Mouse (Mus musculus) forebrain, postnatal 0 days (tissue): ENCODE data around the gene Dot1l. TPM values are rescaled to one million over a fixed set of nuclear protein-coding genes. Genes with fewer than 3 reads are reported as not detected.

ENCODE experiments used
- ATAC-seq: fragments of 200-750 bp; cut with Nextera tagmentation; 2 replicates; pipeline ENCODE4 v1.8.0; 2017; ENCODE audit warnings: mild to moderate bottlenecking, moderate library complexity
- DNase-seq: peaks from one replicate; pipeline ENCODE4 v3.0.0-alpha.2; 2015
- H3K27ac ChIP-seq: fragments of 300-500 bp; sonication (generic); 2 replicates; pipeline ENCODE4 v1.5.1; 2014; ENCODE audit warnings: low read depth, mild to moderate bottlenecking, antibody characterized with exemption, low read length, moderate library complexity, mixed read lengths
- H3K27me3 ChIP-seq: fragments of 300-500 bp; sonication (generic); 2 replicates; pipeline ENCODE4 v1.6.1; 2014; ENCODE audit warnings: mild to moderate bottlenecking, low read length, mixed read lengths; ENCODE audit not compliant: insufficient read depth
- H3K36me3 ChIP-seq: fragments of 300-500 bp; sonication (generic); 2 replicates; pipeline ENCODE4 v1.6.1; 2014; ENCODE audit warnings: mild to moderate bottlenecking, moderate library complexity; ENCODE audit not compliant: insufficient read depth
- H3K4me1 ChIP-seq: fragments of 300-500 bp; sonication (generic); 2 replicates; pipeline ENCODE4 v1.6.1; 2014; ENCODE audit warnings: antibody characterized with exemption; ENCODE audit not compliant: insufficient read depth
- H3K4me2 ChIP-seq: fragments of 300-500 bp; sonication (generic); 2 replicates; pipeline ENCODE4 v1.6.1; 2014; ENCODE audit warnings: low read depth, mild to moderate bottlenecking, moderate library complexity
- H3K4me3 ChIP-seq: fragments of 300-500 bp; sonication (generic); 2 replicates; pipeline ENCODE4 v1.5.1; 2014; ENCODE audit warnings: low read depth, low read length, mixed read lengths
- H3K9ac ChIP-seq: fragments of 300-500 bp; sonication (generic); 2 replicates; pipeline ENCODE4 v1.6.1; 2014; ENCODE audit warnings: mild to moderate bottlenecking
- H3K9me3 ChIP-seq: fragments of 300-500 bp; sonication (generic); 2 replicates; pipeline ENCODE4 v1.6.1; 2016; ENCODE audit warnings: low read length
- CTCF ChIP-seq: sonication (generic); IDR thresholded peaks from 2 replicates; pipeline ENCODE4 v1.5.1; 2016; ENCODE audit warnings: antibody characterized with exemption, control low read depth, low read depth
- WGBS: fragments of 180-500 bp; shearing (Covaris S2); extraction: QIAGEN DNeasy Blood & Tissue Kit; methylation state at CpG from one replicate; pipeline ENCODE4 v1.1.7; 2014; 5-methylcytosine and 5-hydroxymethylcytosine counted together
- polyA plus RNA-seq: library from polyadenylated mRNA; unstranded; fragments of >200 nt; fragmentation: Nextera tagmentation; extraction: Ambion mirVana; gene quantifications from 2 replicates; pipeline ENCODE4 v1.2.1, GENCODE M21; 2015
- total RNA-seq: library from RNA; depleted of rRNA; stranded (reverse); fragments of >200 nt; gene quantifications from 2 replicates; pipeline ENCODE4 v1.2.3, GENCODE M21; 2014

Dot1l gene
- total and polyA plus RNA-seq, 2 experiments from 2014 or later = 8.5 to 15.9 TPM

DNA sequence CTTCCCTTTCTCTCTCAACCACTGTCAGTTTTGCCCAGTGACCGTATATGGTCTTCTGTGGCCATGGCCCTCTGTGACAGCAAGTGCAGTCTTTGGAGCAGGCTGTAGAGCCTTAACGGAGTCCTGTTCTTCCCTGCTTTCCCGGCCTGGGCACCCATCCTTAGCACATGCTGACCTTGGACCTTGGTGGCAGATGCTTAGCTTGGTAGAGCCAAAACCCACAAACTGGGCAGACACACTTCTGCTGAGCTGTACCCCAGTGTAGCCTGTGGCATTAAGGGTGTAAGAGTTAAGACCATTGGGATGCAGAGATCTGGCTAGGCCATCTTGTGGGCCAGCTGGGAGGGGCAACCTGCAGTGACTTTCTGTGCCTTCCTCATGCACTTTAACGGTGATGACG, 18.8 kb downstream of the Dot1l start:
- Histone ChIP-seq H3K36me3 (peaks cover 95% of the 10 kb centered on the region), H3K4me3 (no peak overlapping the region), H3K9me3 (no peaks in the 10 kb centered on the region), H3K9ac (peak overlapping the region; percentile 22; the same call in 1 of the 2 replicates), H3K4me1 (peaks cover 6% of the 10 kb centered on the region; the same call in 1 of the 2 replicates), H3K27me3 (no peaks in the 10 kb centered on the region), H3K27ac (peak overlapping the region; percentile 85), H3K4me2 (no peak overlapping the region)
- TF ChIP-seq CTCF = no peak
- WGBS = 89% methylated on average over 5 of the region's 5 CpGs
- DNase-seq (no peak), ATAC-seq (no peak)

DNA sequence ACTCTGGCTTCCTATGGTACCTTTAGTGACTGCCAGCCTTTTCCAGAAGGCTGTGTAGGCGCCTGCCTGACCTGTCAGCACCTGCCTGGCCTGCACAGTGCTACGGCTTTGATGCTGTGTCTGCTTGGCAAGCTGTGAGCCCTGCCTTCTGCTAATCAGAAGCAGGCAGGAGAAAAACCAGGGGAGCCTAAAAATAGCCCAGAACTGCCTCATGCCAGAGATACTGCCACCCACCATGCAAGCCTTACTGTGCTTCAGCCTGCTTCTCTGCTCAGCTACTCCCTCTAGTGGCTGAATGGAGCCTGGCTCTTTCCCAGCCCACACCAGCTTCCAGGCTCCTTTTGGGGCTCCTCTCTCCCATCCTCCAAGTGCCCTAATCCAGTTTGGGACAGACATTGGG, 19.5 kb downstream of the Dot1l start:
- no peak overlapping the region for H3K4me3 ChIP-seq
- 23% methylated on average over 2 of the region's 2 CpGs for WGBS
- no peaks in the 10 kb centered on the region for H3K9me3 ChIP-seq
- TF ChIP-seq CTCF = peak; percentile 95
- peaks cover 6% of the 10 kb centered on the region; the same call in 1 of the 2 replicates for H3K4me1 ChIP-seq
- no peak overlapping the region for H3K4me2 ChIP-seq
- peak; percentile 87 for DNase-seq
- no peaks in the 10 kb centered on the region for H3K27me3 ChIP-seq
- H3K9ac ChIP-seq = peak overlapping the region; percentile 22; the same call in 1 of the 2 replicates
- peak; percentile 97 for ATAC-seq
- peaks cover 97% of the 10 kb centered on the region for H3K36me3 ChIP-seq
- peak overlapping the region; percentile 85 for H3K27ac ChIP-seq

DNA sequence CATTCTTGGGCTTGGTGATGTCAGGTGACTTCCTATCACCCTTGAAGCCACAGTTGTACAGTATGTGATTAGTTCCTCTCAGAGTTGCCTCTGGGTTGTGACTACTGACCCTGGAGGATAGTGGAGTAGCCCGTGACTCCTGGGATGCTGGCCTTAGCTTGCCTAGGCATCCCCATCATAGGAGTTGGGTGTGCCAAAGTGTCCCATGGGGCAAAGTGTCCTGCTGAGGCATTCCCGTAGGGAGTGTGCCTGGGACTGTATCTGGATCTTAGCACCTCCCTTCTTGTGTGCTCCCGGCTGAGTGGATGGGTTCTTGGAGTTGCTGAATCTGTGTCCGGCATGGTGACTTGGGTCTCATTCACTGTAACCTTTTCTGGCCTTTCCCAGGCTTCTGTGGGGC, 20.0 kb downstream of the Dot1l start:
- TF ChIP-seq CTCF = no peak
- Histone ChIP-seq H3K4me1 (peaks cover 6% of the 10 kb centered on the region; the same call in 1 of the 2 replicates), H3K27me3 (no peaks in the 10 kb centered on the region), H3K9ac (no peak overlapping the region), H3K9me3 (no peaks in the 10 kb centered on the region), H3K4me2 (no peak overlapping the region), H3K27ac (peak overlapping the region; percentile 85; the same call in 1 of the 2 replicates), H3K4me3 (no peak overlapping the region), H3K36me3 (peaks cover 97% of the 10 kb centered on the region)
- ATAC-seq = peak; percentile 10; the same call in 1 of the 2 replicates
- WGBS = 90% methylated on average over 4 of the region's 4 CpGs
- no peak for DNase-seq

DNA sequence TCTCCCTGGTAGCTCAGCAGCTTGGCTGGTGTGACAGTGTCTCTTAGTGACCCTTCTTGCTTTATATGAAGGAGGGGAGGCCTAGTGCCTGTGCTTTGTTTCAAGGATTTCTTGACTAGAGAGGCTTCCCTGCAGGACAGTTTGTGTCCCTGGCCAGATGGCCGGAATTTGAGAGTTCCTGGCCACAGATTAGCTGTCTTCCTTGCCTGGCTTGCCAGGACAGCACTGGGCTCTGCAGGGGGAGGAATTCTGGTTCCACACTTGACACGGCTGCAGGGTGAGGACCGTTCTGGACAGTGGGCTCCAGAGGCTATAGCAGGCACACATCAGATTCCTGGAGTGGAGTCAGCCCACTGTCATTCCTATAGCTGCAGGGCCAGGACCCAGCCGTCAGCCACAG, 20.7 kb downstream of the Dot1l start:
- H3K4me2 ChIP-seq = no peak overlapping the region
- no peak for TF ChIP-seq CTCF
- no peaks in the 10 kb centered on the region for H3K27me3 ChIP-seq
- WGBS = 96% methylated on average over 4 of the region's 4 CpGs
- no peaks in the 10 kb centered on the region for H3K9me3 ChIP-seq
- no peak overlapping the region for H3K9ac ChIP-seq
- peaks cover 97% of the 10 kb centered on the region for H3K36me3 ChIP-seq
- no peak for ATAC-seq
- no peak for DNase-seq
- no peak overlapping the region for H3K4me3 ChIP-seq
- H3K27ac ChIP-seq = no peak overlapping the region
- peaks cover 6% of the 10 kb centered on the region; the same call in 1 of the 2 replicates for H3K4me1 ChIP-seq

DNA sequence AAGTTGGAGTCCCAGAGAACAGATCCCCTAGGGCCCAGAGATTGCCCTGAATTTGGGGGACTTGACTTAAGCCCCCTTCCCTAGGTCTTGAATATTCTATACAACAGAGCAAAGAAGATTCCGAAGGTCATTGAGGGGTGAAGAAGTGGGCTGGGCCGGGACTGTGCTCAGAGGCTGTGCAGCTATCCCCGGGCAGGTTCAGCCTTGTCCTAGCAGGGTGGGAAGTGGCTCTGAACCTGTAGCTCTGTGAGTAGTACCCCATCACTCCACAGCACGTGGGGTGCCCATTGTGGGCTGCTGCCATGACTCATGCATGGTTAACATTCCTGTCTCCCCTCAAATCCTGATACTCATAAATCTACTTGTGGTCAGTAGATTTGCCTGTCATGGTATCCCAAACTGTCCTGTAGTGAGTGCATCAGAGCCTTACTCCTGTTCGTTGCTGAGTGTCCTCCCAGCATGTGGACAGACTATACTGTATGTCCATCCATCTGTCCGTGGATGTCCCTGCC, 21.4 kb downstream of the Dot1l start:
- H3K27me3 ChIP-seq = no peaks in the 10 kb centered on the region
- no peak for ATAC-seq
- H3K27ac ChIP-seq = no peak overlapping the region
- H3K4me2 ChIP-seq = no peak overlapping the region
- no peak for DNase-seq
- H3K36me3 ChIP-seq = peaks cover 97% of the 10 kb centered on the region
- WGBS = 95% methylated on average over 6 of the region's 6 CpGs
- TF ChIP-seq CTCF = no peak
- H3K9ac ChIP-seq = no peak overlapping the region
- H3K9me3 ChIP-seq = no peaks in the 10 kb centered on the region
- H3K4me3 ChIP-seq = no peak overlapping the region
- H3K4me1 ChIP-seq = peaks cover 6% of the 10 kb centered on the region; the same call in 1 of the 2 replicates

DNA sequence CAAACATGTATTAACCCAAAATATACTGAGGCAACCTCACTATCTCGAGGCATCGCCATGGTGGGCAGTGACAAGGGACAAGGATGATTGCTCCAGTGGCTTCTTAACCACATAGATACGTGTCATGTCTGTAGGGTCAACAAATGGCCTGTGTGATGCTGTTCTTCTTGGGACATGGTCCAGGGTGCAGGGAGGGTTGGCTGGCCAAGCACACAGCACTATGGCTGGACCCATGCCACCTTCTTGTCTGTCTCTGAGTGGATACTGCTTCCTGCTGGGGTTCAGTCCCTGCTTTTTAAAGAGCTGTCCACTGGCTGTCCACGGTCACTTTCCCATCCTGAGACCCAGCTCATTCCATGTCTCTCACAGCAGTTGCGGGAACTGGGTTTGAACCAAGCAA, 22.1 kb downstream of the Dot1l start:
- Histone ChIP-seq H3K9me3 (no peaks in the 10 kb centered on the region), H3K9ac (no peak overlapping the region), H3K4me1 (peaks cover 6% of the 10 kb centered on the region; the same call in 1 of the 2 replicates), H3K27me3 (no peaks in the 10 kb centered on the region), H3K4me2 (no peak overlapping the region), H3K27ac (no peak overlapping the region), H3K4me3 (no peak overlapping the region), H3K36me3 (peaks cover 97% of the 10 kb centered on the region)
- ATAC-seq = no peak
- DNase-seq = no peak
- no peak for TF ChIP-seq CTCF
- 88% methylated on average over 5 of the region's 5 CpGs for WGBS

DNA sequence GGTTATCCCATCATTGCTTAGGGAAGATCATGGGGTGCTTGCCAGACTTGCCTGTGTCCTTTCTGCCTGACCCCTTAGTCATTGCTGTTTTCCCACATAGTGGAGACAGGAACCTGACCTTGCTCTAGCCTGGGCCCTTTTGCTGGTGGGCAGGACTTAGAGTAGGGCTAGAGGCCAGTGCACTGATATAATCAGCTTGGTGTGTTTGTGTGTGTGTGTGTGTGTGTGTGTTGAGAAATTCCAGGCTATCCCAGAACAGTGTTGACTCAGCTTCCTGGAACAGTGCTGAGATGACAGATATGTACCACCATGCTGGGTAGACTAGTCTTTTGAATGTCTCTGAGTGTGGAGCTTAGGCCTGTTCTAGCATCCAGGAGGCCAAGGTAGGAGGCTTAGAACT, 24.6 kb downstream of the Dot1l start:
- Histone ChIP-seq H3K4me1 (no peaks in the 10 kb centered on the region), H3K36me3 (peaks cover 100% of the 10 kb centered on the region), H3K27me3 (no peaks in the 10 kb centered on the region), H3K27ac (no peak overlapping the region), H3K4me2 (no peak overlapping the region), H3K9me3 (no peaks in the 10 kb centered on the region), H3K4me3 (no peak overlapping the region), H3K9ac (no peak overlapping the region)
- ATAC-seq (no peak), DNase-seq (no peak)
- no peak for TF ChIP-seq CTCF
